Mouse (Mus musculus) lung, embryonic 14.5 days (tissue): ENCODE results near the gene Stx16. TPM values are rescaled to one million over a fixed set of nuclear protein-coding genes. Genes with fewer than 3 reads are reported as not detected.
A peak's percentile ranks its signal among the peaks of the same experiment; 100 is the strongest.

ENCODE experiments used
- ATAC-seq: fragments of 200-750 bp; cut with Nextera tagmentation; 2 replicates; pipeline ENCODE4 v1.8.0; 2017; ENCODE audit warnings: mild to moderate bottlenecking, moderate TSS enrichment, moderate library complexity; ENCODE audit not compliant: insufficient read depth
- DNase-seq: peaks from one replicate; pipeline ENCODE4 v3.0.0-alpha.2; 2015
- H3K27ac ChIP-seq: fragments of 300-500 bp; sonication (generic); 2 replicates; pipeline ENCODE4 v1.5.1; 2014; ENCODE audit warnings: low read depth, mild to moderate bottlenecking, moderate library complexity
- H3K27me3 ChIP-seq: fragments of 300-500 bp; sonication (generic); 2 replicates; pipeline ENCODE4 v1.6.1; 2014; ENCODE audit warnings: low read length, control low read depth; ENCODE audit not compliant: insufficient read depth
- H3K36me3 ChIP-seq: fragments of 300-500 bp; sonication (generic); 2 replicates; pipeline ENCODE4 v1.6.1; 2014; ENCODE audit warnings: control low read depth; ENCODE audit not compliant: insufficient read depth
- H3K4me1 ChIP-seq: fragments of 300-500 bp; sonication (generic); 2 replicates; pipeline ENCODE4 v1.6.1; 2014; ENCODE audit warnings: antibody characterized with exemption, control low read depth; ENCODE audit not compliant: insufficient read depth
- H3K4me2 ChIP-seq: fragments of 300-500 bp; sonication (generic); 2 replicates; pipeline ENCODE4 v1.6.1; 2014; ENCODE audit warnings: mild to moderate bottlenecking
- H3K4me3 ChIP-seq: fragments of 300-500 bp; sonication (generic); 2 replicates; pipeline ENCODE4 v1.5.1; 2014; ENCODE audit warnings: low read depth, low read length
- H3K9ac ChIP-seq: fragments of 300-500 bp; sonication (generic); 2 replicates; pipeline ENCODE4 v1.6.1; 2014
- H3K9me3 ChIP-seq: fragments of 300-500 bp; sonication (generic); 2 replicates; pipeline ENCODE4 v1.6.1; 2016; ENCODE audit warnings: low read depth, low read length, control low read depth
- CTCF ChIP-seq: IDR thresholded peaks from 2 replicates; pipeline ENCODE4 v1.5.1; 2016; ENCODE audit warnings: antibody characterized with exemption, low read depth
- WGBS: fragments of 180-500 bp; shearing (Covaris S2); extraction: QIAGEN DNeasy Blood & Tissue Kit; methylation state at CpG from one replicate; pipeline ENCODE4 v1.1.7; 2014; 5-methylcytosine and 5-hydroxymethylcytosine counted together
- polyA plus RNA-seq: library from polyadenylated mRNA; unstranded; fragments of >200 nt; fragmentation: Nextera tagmentation; extraction: Ambion mirVana; gene quantifications from 2 replicates; pipeline ENCODE4 v1.2.1, GENCODE M21; 2014

The Stx16 gene
- polyA plus RNA-seq, 1 experiment from 2014 or later, result 10.3 TPM

DNA sequence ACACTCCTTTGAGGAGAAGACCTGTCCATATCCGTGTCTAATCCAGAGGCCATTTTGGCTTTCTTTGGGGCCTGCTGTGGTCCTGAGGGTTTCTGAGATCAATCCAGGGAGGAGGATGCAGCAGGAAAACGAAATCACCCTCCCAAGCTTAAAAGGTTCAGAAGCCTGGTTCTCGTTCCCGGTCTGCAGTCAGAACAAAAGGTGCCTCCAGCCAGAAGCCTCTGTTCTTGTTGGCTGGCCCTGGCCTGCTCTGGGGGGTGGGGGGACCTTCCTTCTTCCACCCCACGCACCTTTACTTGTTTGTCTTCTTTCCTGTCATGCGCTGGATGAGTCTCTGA lies 51.2 kb downstream of the Stx16 start:
- no peak overlapping the region for H3K9ac ChIP-seq
- no peak for DNase-seq
- H3K4me2 ChIP-seq, result peak overlapping the region; percentile 38
- no peaks in the 10 kb centered on the region for H3K27me3 ChIP-seq
- H3K9me3 ChIP-seq, result no peaks in the 10 kb centered on the region
- H3K4me1 ChIP-seq, result peaks cover 10% of the 10 kb centered on the region; the same call in 1 of the 2 replicates
- H3K4me3 ChIP-seq, result no peak overlapping the region
- peaks cover 24% of the 10 kb centered on the region; the same call in 1 of the 2 replicates for H3K36me3 ChIP-seq
- H3K27ac ChIP-seq, result no peak overlapping the region
- TF ChIP-seq CTCF, result no peak
- ATAC-seq, result peak; percentile 10; the same call in 1 of the 2 replicates
- 38% methylated on average over 6 of the region's 6 CpGs for WGBS

DNA sequence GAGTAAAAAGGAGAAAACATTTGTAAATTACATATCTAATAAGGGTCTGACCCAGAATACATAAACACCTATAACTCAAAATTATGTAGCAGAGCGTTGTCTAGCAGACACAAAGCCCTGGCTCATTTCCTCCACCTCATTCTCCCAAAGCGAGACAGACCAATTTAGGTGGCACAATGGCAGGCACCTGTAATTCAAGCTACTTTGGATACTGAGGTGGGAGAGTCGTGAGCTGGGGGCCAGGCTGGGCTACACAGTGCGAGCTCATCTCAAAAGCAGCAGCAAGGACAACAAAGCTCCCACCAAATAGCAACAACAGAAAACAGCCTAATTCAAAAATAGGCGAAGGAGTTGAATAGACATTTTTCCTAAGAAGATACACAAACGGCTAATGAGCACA lies 52.8 kb downstream of the Stx16 start:
- Histone ChIP-seq H3K27me3 (no peaks in the 10 kb centered on the region), H3K4me1 (peaks cover 10% of the 10 kb centered on the region; the same call in 1 of the 2 replicates), H3K27ac (no peak overlapping the region), H3K9ac (no peak overlapping the region), H3K4me2 (no peak overlapping the region), H3K9me3 (no peaks in the 10 kb centered on the region), H3K36me3 (peaks cover 9% of the 10 kb centered on the region; the same call in 1 of the 2 replicates), H3K4me3 (no peak overlapping the region)
- WGBS, result 83% methylated on average over 6 of the region's 6 CpGs
- DNase-seq (no peak), ATAC-seq (no peak)
- no peak for TF ChIP-seq CTCF

DNA sequence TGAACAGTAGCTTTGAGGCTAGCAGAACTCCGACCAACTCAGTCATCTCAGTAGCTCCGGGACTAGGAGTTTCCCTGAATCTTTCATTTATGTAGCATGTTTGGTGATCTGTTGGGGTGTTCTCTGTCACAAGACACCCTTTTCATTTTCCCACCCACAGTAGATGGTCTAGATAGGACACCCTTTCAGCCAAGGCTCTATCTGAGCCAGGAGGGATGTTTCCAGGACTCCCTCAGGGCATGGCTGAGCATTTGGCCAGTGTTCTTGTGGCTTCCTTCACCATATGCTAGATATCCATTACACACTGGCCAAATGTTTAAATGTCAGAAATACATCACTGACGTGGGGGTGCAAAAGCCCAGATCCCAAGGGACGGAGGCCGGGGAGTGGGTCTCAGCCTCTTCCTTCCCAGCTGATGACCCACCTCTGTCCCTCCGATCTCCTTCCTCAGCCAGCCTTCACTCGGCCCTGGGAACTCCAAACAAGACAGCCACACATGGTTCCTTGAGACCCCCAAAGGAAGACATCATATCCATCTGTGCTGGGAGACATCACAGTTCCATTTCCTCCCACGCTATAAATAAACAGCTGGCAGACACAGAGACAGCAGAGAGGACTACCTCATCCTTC lies 54.5 kb downstream of the Stx16 start:
- peaks cover 10% of the 10 kb centered on the region; the same call in 1 of the 2 replicates for H3K4me1 ChIP-seq
- no peak overlapping the region for H3K4me2 ChIP-seq
- no peak overlapping the region for H3K4me3 ChIP-seq
- no peak for TF ChIP-seq CTCF
- peak; percentile 75 for ATAC-seq
- H3K36me3 ChIP-seq, result no peaks in the 10 kb centered on the region
- H3K9me3 ChIP-seq, result no peaks in the 10 kb centered on the region
- 46% methylated on average over 8 of the region's 8 CpGs for WGBS
- H3K27me3 ChIP-seq, result no peaks in the 10 kb centered on the region
- peak; percentile 72 for DNase-seq
- H3K27ac ChIP-seq, result peak overlapping the region; percentile 60; the same call in 1 of the 2 replicates
- H3K9ac ChIP-seq, result no peak overlapping the region

DNA sequence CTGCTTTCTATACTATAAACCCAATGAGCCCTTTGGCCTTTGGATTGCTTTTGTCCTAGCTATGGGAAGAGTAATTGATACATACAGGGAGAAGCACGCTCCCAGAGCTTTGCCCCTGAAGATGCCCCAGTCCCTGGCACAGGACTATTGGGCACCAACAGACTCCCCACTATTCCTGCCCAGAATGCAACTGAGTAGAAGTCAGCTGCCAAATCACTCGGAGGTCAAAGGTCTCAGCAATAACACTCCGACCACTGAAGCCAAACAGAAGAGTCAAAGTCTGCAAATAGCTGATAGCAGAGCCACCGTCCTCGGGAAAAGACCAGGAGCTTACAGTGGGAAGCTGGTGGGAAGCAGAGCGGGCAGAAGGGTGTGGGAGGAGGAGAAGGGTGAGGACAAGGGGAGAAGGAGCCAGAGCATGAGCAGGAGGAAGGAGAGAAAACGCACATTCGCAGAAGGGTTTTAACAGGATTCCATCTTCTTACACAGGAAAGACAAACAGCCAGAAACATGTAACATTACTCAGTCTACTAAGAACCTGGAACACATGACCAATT lies 56.4 kb downstream of the Stx16 start:
- no peak overlapping the region for H3K4me2 ChIP-seq
- no peak for ATAC-seq
- no peak for TF ChIP-seq CTCF
- no peaks in the 10 kb centered on the region for H3K9me3 ChIP-seq
- no peak overlapping the region for H3K27ac ChIP-seq
- H3K9ac ChIP-seq, result no peak overlapping the region
- no peaks in the 10 kb centered on the region for H3K27me3 ChIP-seq
- no peak overlapping the region for H3K4me3 ChIP-seq
- H3K36me3 ChIP-seq, result no peaks in the 10 kb centered on the region
- DNase-seq, result no peak
- 0 out of 2 replicates have a peak, but pooled peaks cover under 1% of the 10 kb centered on the region for H3K4me1 ChIP-seq
- WGBS, result 62% methylated on average over 8 of the region's 8 CpGs

Other genes with a start within 250 kb of the Stx16 start
- 56.5 and 56.8 TPM in 2 replicates for gene Npepl1, start 34.0 kb downstream of the Stx16 start, polyA plus RNA-seq
- 1,980 and 2,011 TPM in 2 replicates for gene Gnas, start 208.0 kb downstream of the Stx16 start, polyA plus RNA-seq